Mouse (Mus musculus): Measurements from ENCODE around the gene Hist2h2aa2. TPM values are rescaled to one million over a fixed set of nuclear protein-coding genes. Genes with fewer than 3 reads are reported as not detected.
"Not testable (repeated sequence)": the region's sequence is repeated elsewhere in the genome, so short reads cannot be mapped to it uniquely, and the experiment has no call there.

Hist2h2aa2 gene
- polyA plus RNA-seq, 1 experiment = 1,036 TPM

DNA sequence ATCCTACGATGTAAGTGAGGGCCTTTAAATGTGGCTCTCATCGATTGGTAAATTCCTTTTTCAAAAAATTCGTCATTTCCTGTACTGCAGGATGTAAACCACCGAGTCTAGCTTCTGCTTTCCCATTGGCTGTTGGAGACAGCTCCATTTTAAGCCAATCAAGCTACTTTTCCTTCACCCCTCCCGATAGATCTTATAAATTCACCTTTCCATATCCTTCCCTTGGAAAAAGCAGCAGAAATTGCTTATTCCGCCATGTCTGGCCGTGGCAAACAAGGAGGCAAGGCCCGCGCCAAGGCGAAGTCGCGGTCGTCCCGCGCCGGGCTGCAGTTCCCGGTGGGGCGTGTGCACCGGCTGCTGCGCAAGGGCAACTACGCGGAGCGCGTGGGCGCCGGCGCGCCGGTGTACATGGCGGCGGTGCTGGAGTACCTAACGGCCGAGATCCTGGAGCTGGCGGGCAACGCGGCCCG is 20.4 kb downstream of the Hist2h2aa2 start, which contains the start of the genes Bola1 and Hist2h2ab:
TSS of gene Bola1 (minus strand) at position 49 of the 470 bp plus-strand sequence.
TSS of gene Hist2h2ab (plus strand) at position 205 of the 470 bp plus-strand sequence.
- Histone ChIP-seq H3K27me3 (replicated peaks) (no peaks in the 10 kb centered on the region), H3K36me3 (replicated peaks; ENCODE audit: low read length) (no peaks in the 10 kb centered on the region), H3K9me3 (no peaks in the 10 kb centered on the region), H3K4me3 (replicated peaks) (peak within 1 kb of the TSS; percentile 95), H3K4me1 (peaks cover 47% of the 10 kb centered on the region)
- TF ChIP-seq GATA1 (IDR thresholded peaks at IDR 0.05; ENCODE audit: borderline replicate concordance, low read length) (no peak), FLI1 (IDR thresholded peaks at IDR 0.05; ENCODE audit: low read length) (no peak)

GRCm38 (mm10) chr3:96219191-96219641 is 20.9 kb downstream of the Hist2h2aa2 start:
- TF ChIP-seq FLI1 (IDR thresholded peaks at IDR 0.05; ENCODE audit: low read length) (no peak), GATA1 (IDR thresholded peaks at IDR 0.05; ENCODE audit: borderline replicate concordance, low read length) (no peak)
- Histone ChIP-seq H3K4me1 (peaks cover 42% of the 10 kb centered on the region), H3K4me3 (replicated peaks) (peak overlapping the region; percentile 92), H3K27me3 (replicated peaks) (no peaks in the 10 kb centered on the region), H3K9me3 (no peaks in the 10 kb centered on the region), H3K36me3 (replicated peaks; ENCODE audit: low read length) (no peaks in the 10 kb centered on the region)

GRCm38 (mm10) chr3:96209242-96209641 is 30.8 kb downstream of the Hist2h2aa2 start:
- H3K36me3 ChIP-seq (replicated peaks; ENCODE audit: low read length) = no peaks in the 10 kb centered on the region
- peaks cover 19% of the 10 kb centered on the region for H3K4me1 ChIP-seq
- H3K4me3 ChIP-seq (replicated peaks) = no peak overlapping the region
- TF ChIP-seq GATA1 (IDR thresholded peaks at IDR 0.05; ENCODE audit: borderline replicate concordance, low read length) (no peak), FLI1 (IDR thresholded peaks at IDR 0.05; ENCODE audit: low read length) (no peak)
- H3K9me3 ChIP-seq = peaks cover 7% of the 10 kb centered on the region
- peaks cover 1% of the 10 kb centered on the region for H3K27me3 ChIP-seq (replicated peaks)

- no peak for TF ChIP-seq FLI1 (IDR thresholded peaks at IDR 0.05; ENCODE audit: low read length)
- TF ChIP-seq GATA1 (IDR thresholded peaks at IDR 0.05; ENCODE audit: borderline replicate concordance, low read length) = no peak
- Histone ChIP-seq H3K4me3 (replicated peaks) (no peak overlapping the region), H3K27me3 (replicated peaks) (peaks cover 1% of the 10 kb centered on the region), H3K4me1 (peaks cover 19% of the 10 kb centered on the region), H3K36me3 (replicated peaks; ENCODE audit: low read length) (no peaks in the 10 kb centered on the region), H3K9me3 (peaks cover 7% of the 10 kb centered on the region)
Measured at GRCm38 (mm10) chr3:96207819-96208218, 32.3 kb downstream of the Hist2h2aa2 start.

DNA sequence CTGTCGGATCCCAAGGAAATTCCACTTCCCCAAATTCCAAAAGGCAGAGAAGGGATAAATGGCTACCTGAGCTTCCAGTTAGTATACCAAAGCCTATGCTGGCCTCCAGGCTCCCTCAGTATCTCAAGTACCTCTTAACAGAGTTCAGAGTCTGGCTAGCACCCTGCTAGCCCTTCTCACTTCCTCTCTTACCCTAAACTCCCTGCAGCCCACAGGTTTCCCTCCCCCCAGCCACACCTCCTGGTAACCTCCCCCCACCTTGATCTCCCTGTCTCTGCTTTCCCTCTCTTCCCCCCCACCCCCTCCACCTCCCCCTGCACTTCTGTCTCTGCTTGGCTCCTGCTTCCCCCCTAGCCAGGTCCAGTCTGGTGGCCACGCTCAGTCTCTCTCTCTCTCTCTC is 40.3 kb downstream of the Hist2h2aa2 start:
- Histone ChIP-seq H3K27me3 (replicated peaks) (no peaks in the 10 kb centered on the region), H3K4me1 (peaks cover 42% of the 10 kb centered on the region)
- no peak for TF ChIP-seq FLI1 (IDR thresholded peaks at IDR 0.05; ENCODE audit: low read length)
- TF ChIP-seq GATA1 (IDR thresholded peaks at IDR 0.05; ENCODE audit: borderline replicate concordance, low read length) = no peak

DNA sequence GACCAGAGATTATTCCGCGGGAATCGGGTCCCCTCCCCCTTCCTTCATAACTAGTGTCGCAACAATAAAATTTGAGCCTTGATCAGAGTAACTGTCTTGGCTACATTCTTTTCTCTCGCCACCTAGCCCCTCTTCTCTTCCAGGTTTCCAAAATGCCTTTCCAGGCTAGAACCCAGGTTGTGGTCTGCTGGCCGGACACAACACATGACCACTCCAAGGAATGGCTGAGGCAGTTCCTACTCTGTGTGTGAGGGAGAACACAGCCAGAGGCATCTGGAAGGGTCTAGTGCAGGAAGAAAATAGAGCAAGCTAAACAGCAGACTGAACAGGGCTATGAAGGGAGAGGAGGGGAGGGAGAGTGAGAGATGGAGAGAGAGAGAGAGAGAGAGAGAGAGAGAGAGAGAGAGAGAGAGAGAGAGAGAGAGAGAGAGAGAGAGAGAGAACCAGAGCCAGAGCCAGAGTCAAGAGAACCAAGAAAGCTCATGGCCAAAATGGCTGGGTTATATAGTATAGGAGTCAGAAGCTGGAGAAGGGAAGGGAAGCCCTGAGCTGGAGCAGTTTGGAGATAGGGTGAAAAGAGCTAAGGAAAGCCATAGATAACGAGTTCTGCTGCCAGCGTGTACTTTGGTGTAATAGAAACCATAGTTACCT is 41.4 kb downstream of the Hist2h2aa2 start:
- not testable (repeated sequence) for H3K9me3 ChIP-seq; H3K27me3 ChIP-seq (replicated peaks); H3K4me3 ChIP-seq (replicated peaks)
- Histone ChIP-seq H3K36me3 (replicated peaks; ENCODE audit: low read length) (peaks cover 22% of the 10 kb centered on the region), H3K4me1 (peaks cover 46% of the 10 kb centered on the region)

More for the DNA sequence above, 40.3 kb downstream of the Hist2h2aa2 start:
- no peak overlapping the region for H3K4me3 ChIP-seq (replicated peaks)
- peaks cover 15% of the 10 kb centered on the region for H3K36me3 ChIP-seq (replicated peaks; ENCODE audit: low read length)
- peaks cover 5% of the 10 kb centered on the region; the same call in 1 of the 2 replicates for H3K9me3 ChIP-seq

DNA sequence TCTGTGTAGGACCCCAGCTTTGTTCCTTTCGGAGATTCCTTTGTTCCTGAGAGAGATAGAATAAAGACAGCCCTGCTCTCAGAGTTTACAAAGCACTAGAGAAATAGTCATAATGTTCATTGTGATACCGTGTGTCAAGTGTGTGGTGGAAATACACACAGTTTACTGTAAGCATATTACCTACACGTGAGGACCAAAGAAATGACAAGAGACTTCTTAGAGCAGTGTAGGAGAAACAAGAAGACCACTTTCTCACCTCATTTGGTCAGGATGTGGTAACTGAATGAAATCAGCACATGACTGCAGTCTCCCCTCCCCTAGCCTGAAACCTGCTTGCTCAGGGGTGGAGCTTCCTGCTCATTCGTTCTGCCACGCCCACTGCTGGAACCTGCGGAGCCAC is 41.9 kb downstream of the Hist2h2aa2 start:
- TF ChIP-seq GATA1 (IDR thresholded peaks at IDR 0.05; ENCODE audit: borderline replicate concordance, low read length) (no peak), FLI1 (IDR thresholded peaks at IDR 0.05; ENCODE audit: low read length) (no peak)
- Histone ChIP-seq H3K4me3 (replicated peaks) (peak overlapping the region; percentile 94), H3K36me3 (replicated peaks; ENCODE audit: low read length) (peaks cover 22% of the 10 kb centered on the region), H3K27me3 (replicated peaks) (peaks cover 4% of the 10 kb centered on the region), H3K4me1 (peaks cover 51% of the 10 kb centered on the region), H3K9me3 (peaks cover 5% of the 10 kb centered on the region; the same call in 1 of the 2 replicates)

DNA sequence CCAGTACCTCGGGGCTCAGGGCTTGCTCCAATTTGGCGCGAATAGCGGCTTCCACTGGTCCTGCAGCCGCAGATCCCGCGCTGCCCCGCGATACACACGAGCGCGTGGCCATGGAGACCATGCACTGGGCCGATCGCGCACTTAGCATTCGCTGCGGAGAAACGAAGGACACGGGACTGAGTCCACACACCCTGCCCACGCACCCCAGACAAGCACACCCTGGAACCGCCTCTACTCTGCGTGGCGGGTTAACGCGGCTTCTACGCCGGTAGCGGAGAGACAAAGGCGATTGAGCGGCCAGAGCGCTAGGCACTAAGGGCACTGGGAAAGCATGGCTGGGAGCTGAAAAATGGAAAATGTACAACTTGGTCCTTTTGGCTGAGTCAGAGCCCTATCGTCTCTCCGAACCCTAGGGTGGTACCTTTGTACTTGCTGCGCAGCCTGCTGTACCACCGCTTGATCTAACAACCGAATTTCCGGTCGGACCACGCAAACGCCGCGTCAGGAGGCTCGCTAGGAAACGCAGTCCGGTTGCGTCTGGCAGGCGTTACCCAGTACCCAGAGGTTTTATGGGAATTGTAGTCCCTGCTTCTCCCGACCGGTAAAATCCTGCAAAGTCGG is 42.8 kb downstream of the Hist2h2aa2 start:
- Histone ChIP-seq H3K27me3 (replicated peaks) (peaks cover 8% of the 10 kb centered on the region), H3K36me3 (replicated peaks; ENCODE audit: low read length) (peaks cover 27% of the 10 kb centered on the region), H3K4me3 (replicated peaks) (peak overlapping the region; percentile 94), H3K4me1 (peaks cover 60% of the 10 kb centered on the region), H3K9me3 (peaks cover 5% of the 10 kb centered on the region; the same call in 1 of the 2 replicates)
- TF ChIP-seq GATA1 (IDR thresholded peaks at IDR 0.05; ENCODE audit: borderline replicate concordance, low read length) = no peak
- 0 out of 2 replicates have a peak, but pooled peaks have one; percentile 28 for TF ChIP-seq FLI1 (IDR thresholded peaks at IDR 0.05; ENCODE audit: low read length)

GRCm38 (mm10) chr3:96196437-96197128 is 43.5 kb downstream of the Hist2h2aa2 start:
- Histone ChIP-seq H3K4me3 (replicated peaks) (peak overlapping the region; percentile 94), H3K4me1 (peaks cover 65% of the 10 kb centered on the region), H3K27me3 (replicated peaks) (peaks cover 8% of the 10 kb centered on the region), H3K36me3 (replicated peaks; ENCODE audit: low read length) (peaks cover 29% of the 10 kb centered on the region), H3K9me3 (peaks cover 5% of the 10 kb centered on the region; the same call in 1 of the 2 replicates)
- no peak for TF ChIP-seq GATA1 (IDR thresholded peaks at IDR 0.05; ENCODE audit: borderline replicate concordance, low read length)
- TF ChIP-seq FLI1 (IDR thresholded peaks at IDR 0.05; ENCODE audit: low read length) = no peak
